Mouse (Mus musculus): ENCODE measurements at regions not wholly inside any gene's neighbourhood (a gene's known extent, or its start where the extent isn't known, plus 50 kb on each side); places are given as distances from the start of the nearest gene placed in this dataset.

GRCm38 (mm10) chr15:61127130-61127529, 204.3 kb upstream of the A1bg start:
- TF ChIP-seq POLR2A (IDR thresholded peaks at IDR 0.05; ENCODE audit: extremely low read depth, insufficient read depth, low read length) (no peak), CTCF (IDR thresholded peaks at IDR 0.05; ENCODE audit: low read depth, low read length) (no peak)

Data from liver, adult 2 months (tissue).